Mouse (Mus musculus) hindbrain, embryonic 15.5 days (tissue): Measurements from ENCODE around the gene Cln5. TPM values are rescaled to one million over a fixed set of nuclear protein-coding genes. Genes with fewer than 3 reads are reported as not detected.

Experiments
- ATAC-seq: fragments of 200-750 bp; cut with Nextera tagmentation; 2 replicates; pipeline ENCODE4 v1.8.0; 2017; ENCODE audit warnings: low read depth, moderate number of reproducible peaks, moderate TSS enrichment; ENCODE audit not compliant: low FRiP score
- H3K27ac ChIP-seq: fragments of 300-500 bp; sonication (generic); replicated peaks from 2 replicates; pipeline ENCODE4 v1.5.1; 2015; ENCODE audit warnings: mild to moderate bottlenecking, inconsistent platforms
- H3K27me3 ChIP-seq: fragments of 300-500 bp; sonication (generic); 2 replicates; pipeline ENCODE4 v1.6.1; 2015; ENCODE audit warnings: control low read depth, inconsistent platforms
- H3K36me3 ChIP-seq: fragments of 300-500 bp; sonication (generic); 2 replicates; pipeline ENCODE4 v1.6.1; 2015; ENCODE audit warnings: control low read depth, inconsistent platforms
- H3K4me1 ChIP-seq: fragments of 300-500 bp; sonication (generic); replicated peaks from 2 replicates; pipeline ENCODE4 v1.6.1; 2015; ENCODE audit warnings: control low read depth, inconsistent platforms
- H3K4me2 ChIP-seq: fragments of 300-500 bp; sonication (generic); 2 replicates; pipeline ENCODE4 v1.6.1; 2015; ENCODE audit warnings: moderate library complexity, mild to moderate bottlenecking, inconsistent platforms
- H3K4me3 ChIP-seq: fragments of 300-500 bp; sonication (generic); 2 replicates; pipeline ENCODE4 v1.5.1; 2015; ENCODE audit warnings: mild to moderate bottlenecking, inconsistent platforms
- H3K9ac ChIP-seq: fragments of 300-500 bp; sonication (generic); 2 replicates; pipeline ENCODE4 v1.6.1; 2015; ENCODE audit warnings: inconsistent platforms
- H3K9me3 ChIP-seq: fragments of 300-500 bp; sonication (generic); 2 replicates; pipeline ENCODE4 v1.6.1; 2016; ENCODE audit warnings: control low read depth, inconsistent platforms
- whole genome bisulfite sequencing: fragments of 180-500 bp; shearing (Covaris S2); methylation state at CpG from one replicate; pipeline ENCODE4 v1.1.7; 2015; 5-methylcytosine and 5-hydroxymethylcytosine counted together
- polyA plus RNA-seq: library from polyadenylated mRNA; unstranded; fragments of >200 nt; fragmentation: Nextera tagmentation; extraction: Ambion mirVana; gene quantifications from 2 replicates; pipeline ENCODE4 v1.2.1, GENCODE M21; 2015

Gene Cln5
- polyA plus RNA-seq, 1 experiment from 2014 or later, result 13.7 TPM

- no peaks in the 10 kb centered on the region for H3K27me3 ChIP-seq
- H3K27ac ChIP-seq, result peak within 1 kb of the TSS; percentile 95
- H3K4me1 ChIP-seq, result peaks cover 28% of the 10 kb centered on the region
- peak within 1 kb of the TSS; percentile 80 for H3K9ac ChIP-seq
- peak within 1 kb of the TSS; percentile 54 for H3K4me2 ChIP-seq
- H3K9me3 ChIP-seq, result no peaks in the 10 kb centered on the region
- peaks cover 5% of the 10 kb centered on the region; the same call in 1 of the 2 replicates for H3K36me3 ChIP-seq
- WGBS, result under 1% methylated on average over 88 of the region's 88 CpGs
- peak within 1 kb of the TSS; percentile 73 for H3K4me3 ChIP-seq
- peak; percentile 89 for ATAC-seq
Measured at GRCm38 (mm10) chr14:103099238-103099933, 29.4 kb downstream of the Cln5 start, which contains the start of gene Fbxl3. Gene Fbxl3 (minus strand): TSS chr14:103099566.

DNA sequence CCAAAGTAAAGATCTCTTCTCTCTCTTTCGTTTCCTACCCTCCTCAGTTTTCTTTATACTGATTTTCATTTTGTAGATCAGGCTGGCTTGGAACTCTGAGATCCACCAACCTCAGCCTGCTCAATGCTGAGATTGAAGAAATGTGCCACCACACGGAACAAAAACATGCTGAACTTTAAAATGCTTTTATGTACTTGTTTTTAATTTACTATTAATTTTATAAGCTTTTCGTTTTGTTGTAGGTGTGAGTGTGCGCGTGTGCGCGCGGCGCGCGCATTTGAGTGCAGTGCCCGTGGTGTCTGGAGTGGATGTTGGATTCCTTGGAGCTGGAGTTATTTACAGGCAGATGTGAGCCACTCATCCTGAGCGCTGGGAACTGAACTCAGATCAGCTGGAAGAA lies 30.3 kb downstream of the Cln5 start:
- H3K9me3 ChIP-seq, result no peaks in the 10 kb centered on the region
- no peak for ATAC-seq
- H3K36me3 ChIP-seq, result peaks cover 1% of the 10 kb centered on the region; the same call in 1 of the 2 replicates
- peaks cover 24% of the 10 kb centered on the region for H3K4me1 ChIP-seq
- H3K9ac ChIP-seq, result no peak overlapping the region
- H3K4me3 ChIP-seq, result no peak overlapping the region
- no peaks in the 10 kb centered on the region for H3K27me3 ChIP-seq
- H3K27ac ChIP-seq, result no peak overlapping the region
- 86% methylated on average over 13 of the region's 13 CpGs for WGBS
- peak overlapping the region; percentile 54; the same call in 1 of the 2 replicates for H3K4me2 ChIP-seq

- Histone ChIP-seq H3K4me1 (peaks cover 18% of the 10 kb centered on the region), H3K27me3 (no peaks in the 10 kb centered on the region), H3K27ac (no peak overlapping the region), H3K9me3 (no peaks in the 10 kb centered on the region), H3K4me3 (no peak overlapping the region), H3K36me3 (no peaks in the 10 kb centered on the region), H3K9ac (no peak overlapping the region), H3K4me2 (no peak overlapping the region)
- ATAC-seq, result no peak
- 75% methylated on average over 3 of the region's 3 CpGs for WGBS
Measured at GRCm38 (mm10) chr14:103101171-103101570, 31.2 kb downstream of the Cln5 start.

- WGBS, result 63% methylated on average over 6 of the region's 6 CpGs
- Histone ChIP-seq H3K9ac (no peak overlapping the region), H3K4me3 (no peak overlapping the region), H3K4me2 (no peak overlapping the region), H3K36me3 (no peaks in the 10 kb centered on the region), H3K27ac (no peak overlapping the region), H3K4me1 (peaks cover 8% of the 10 kb centered on the region), H3K27me3 (no peaks in the 10 kb centered on the region), H3K9me3 (no peaks in the 10 kb centered on the region)
- no peak for ATAC-seq
Measured at GRCm38 (mm10) chr14:103102246-103102645, 32.2 kb downstream of the Cln5 start.

GRCm38 (mm10) chr14:103102731-103103335 lies 32.8 kb downstream of the Cln5 start:
- Histone ChIP-seq H3K9me3 (no peaks in the 10 kb centered on the region), H3K4me1 (peaks cover 4% of the 10 kb centered on the region)
- WGBS, result 78% methylated on average over 10 of the region's 10 CpGs

GRCm38 (mm10) chr14:103106301-103106700 lies 36.3 kb downstream of the Cln5 start:
- Histone ChIP-seq H3K27ac (no peak overlapping the region), H3K9me3 (no peaks in the 10 kb centered on the region), H3K4me3 (no peak overlapping the region), H3K4me2 (no peak overlapping the region), H3K4me1 (no peaks in the 10 kb centered on the region), H3K36me3 (no peaks in the 10 kb centered on the region), H3K9ac (no peak overlapping the region), H3K27me3 (no peaks in the 10 kb centered on the region)
- WGBS, result 100% methylated on average over 2 of the region's 2 CpGs
- no peak for ATAC-seq

More at GRCm38 (mm10) chr14:103102731-103103335, 32.8 kb downstream of the Cln5 start:
- Histone ChIP-seq H3K27me3 (no peaks in the 10 kb centered on the region), H3K27ac (no peak overlapping the region), H3K9ac (no peak overlapping the region), H3K4me2 (no peak overlapping the region), H3K4me3 (no peak overlapping the region), H3K36me3 (no peaks in the 10 kb centered on the region)
- ATAC-seq, result no peak

DNA sequence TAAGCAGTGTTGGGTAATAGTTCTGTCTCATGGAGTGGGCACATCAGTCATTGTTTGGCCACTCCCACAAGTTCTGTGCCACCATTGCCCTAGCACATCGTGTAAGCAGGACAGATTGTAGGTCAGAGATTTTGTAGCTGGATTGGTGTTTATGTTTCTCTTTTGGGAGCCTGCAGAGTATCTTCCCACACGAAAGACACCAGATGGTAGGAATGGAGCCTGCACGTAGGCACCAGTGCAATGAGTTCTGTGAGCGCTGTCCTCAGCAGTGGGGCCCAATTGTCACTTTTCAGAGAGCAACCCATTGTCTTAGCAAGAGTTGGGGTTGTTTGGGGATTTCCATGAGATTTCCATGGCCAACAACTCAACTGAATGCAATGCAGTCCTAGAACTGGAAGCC lies 40.0 kb downstream of the Cln5 start:
- Histone ChIP-seq H3K9ac (no peak overlapping the region), H3K4me1 (no peaks in the 10 kb centered on the region), H3K9me3 (no peaks in the 10 kb centered on the region), H3K27ac (no peak overlapping the region), H3K4me3 (no peak overlapping the region), H3K36me3 (peaks cover 25% of the 10 kb centered on the region), H3K27me3 (no peaks in the 10 kb centered on the region), H3K4me2 (no peak overlapping the region)
- WGBS, result 88% methylated on average over 4 of the region's 4 CpGs
- no peak for ATAC-seq

- WGBS, result 93% methylated on average over 3 of the region's 3 CpGs
- H3K4me2 ChIP-seq, result no peak overlapping the region
- no peaks in the 10 kb centered on the region for H3K27me3 ChIP-seq
- no peaks in the 10 kb centered on the region for H3K9me3 ChIP-seq
- H3K9ac ChIP-seq, result no peak overlapping the region
- peaks cover 53% of the 10 kb centered on the region for H3K36me3 ChIP-seq
- no peak for ATAC-seq
- no peak overlapping the region for H3K27ac ChIP-seq
- H3K4me1 ChIP-seq, result no peaks in the 10 kb centered on the region
- H3K4me3 ChIP-seq, result no peak overlapping the region
Measured at GRCm38 (mm10) chr14:103112606-103113363, 42.8 kb downstream of the Cln5 start.

GRCm38 (mm10) chr14:103114994-103115670 lies 45.1 kb downstream of the Cln5 start:
- Histone ChIP-seq H3K27me3 (no peaks in the 10 kb centered on the region), H3K36me3 (peaks cover 71% of the 10 kb centered on the region), H3K4me2 (no peak overlapping the region), H3K27ac (no peak overlapping the region), H3K9me3 (no peaks in the 10 kb centered on the region), H3K4me1 (no peaks in the 10 kb centered on the region), H3K4me3 (no peak overlapping the region), H3K9ac (no peak overlapping the region)
- WGBS, result 95% methylated on average over 3 of the region's 3 CpGs
- ATAC-seq, result no peak

DNA sequence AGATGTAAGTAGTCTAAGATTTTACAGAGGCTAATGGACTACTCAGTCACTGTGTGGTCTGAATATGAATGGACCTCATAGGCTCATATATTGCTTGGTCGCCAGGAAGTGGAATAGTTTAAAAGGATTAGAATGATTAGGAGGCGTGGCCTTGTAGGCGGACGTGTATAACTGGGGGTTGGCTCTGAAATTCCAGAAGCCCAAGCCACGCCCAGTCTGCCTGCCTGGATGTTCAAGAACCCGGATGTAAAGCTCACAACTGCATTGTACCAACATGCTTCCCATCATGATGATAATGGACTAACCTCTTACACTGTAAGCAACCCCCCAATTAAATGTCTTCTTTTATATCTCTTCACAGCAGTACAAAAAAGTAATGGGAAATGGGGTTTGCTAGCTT lies 55.7 kb downstream of the Cln5 start:
- H3K36me3 ChIP-seq, result peaks cover 75% of the 10 kb centered on the region
- H3K4me2 ChIP-seq, result no peak overlapping the region
- 92% methylated on average over 6 of the region's 6 CpGs for WGBS
- no peaks in the 10 kb centered on the region for H3K4me1 ChIP-seq
- no peak overlapping the region for H3K4me3 ChIP-seq
- no peak overlapping the region for H3K27ac ChIP-seq
- H3K27me3 ChIP-seq, result no peaks in the 10 kb centered on the region
- ATAC-seq, result no peak
- H3K9ac ChIP-seq, result no peak overlapping the region
- H3K9me3 ChIP-seq, result no peaks in the 10 kb centered on the region
